ENCODE assay signal across 12 mouse cellular contexts in genomic region chrX:134925058-134925457, GRCm38 (mm10). TPM values are rescaled to one million over a fixed set of nuclear protein-coding genes. Genes with fewer than 3 reads are reported as not detected.
DNase-seq lines count a peak whose midpoint lies in the region; ATAC-seq and TF ChIP-seq lines count a peak whose summit lies in the region.
"Had no signal": no experiment of that assay in that cellular context is flagged by ENCODE, and none has a peak within 500 bp of the region (broad histone marks: within the 10 kb centered on the region; RNA-seq: fewer than 3 reads in every experiment).

No protein-coding gene starts in this region.

- TF ChIP-seq CTCF in liver, embryonic 14.5 days (IDR thresholded peaks at IDR 0.05; ENCODE audit: low read depth): peak; percentile 51

- no peak overlapping the region for H3K4me2 ChIP-seq in kidney, embryonic 14.5 days (replicated peaks; ENCODE audit: low read depth, low read length)
- no peak overlapping the region for H3K4me2 ChIP-seq in liver, embryonic 14.5 days (ENCODE audit: low read depth)
- H3K4me2 ChIP-seq: limb, embryonic 12.5 days had no signal

- no peak for ATAC-seq in kidney, embryonic 14.5 days (ENCODE audit: low FRiP score, low TSS enrichment)
- ATAC-seq in erythroblast, adult 5-6 weeks (replicated peaks; ENCODE audit: low FRiP score, poor library complexity, severe bottlenecking): peak; percentile 89
- no peak for ATAC-seq in liver, embryonic 14.5 days (ENCODE audit: insufficient read depth)

- no peaks in the 10 kb centered on the region for H3K36me3 ChIP-seq in kidney, embryonic 14.5 days (ENCODE audit: control insufficient read depth, insufficient read depth, low read length)
- H3K36me3 ChIP-seq in liver, embryonic 14.5 days (replicated peaks; ENCODE audit: control insufficient read depth, insufficient read depth, low read depth): no peaks in the 10 kb centered on the region
- H3K36me3 ChIP-seq: limb, embryonic 12.5 days had no signal

- no peak overlapping the region for H3K9ac ChIP-seq in kidney, embryonic 14.5 days (ENCODE audit: low read depth, low read length)
- H3K9ac ChIP-seq in liver, embryonic 14.5 days (replicated peaks): no peak overlapping the region
- H3K9ac ChIP-seq: limb, embryonic 12.5 days had no signal

- no peak overlapping the region for H3K27ac ChIP-seq in kidney, embryonic 14.5 days (ENCODE audit: low read depth, low read length)
- H3K27ac ChIP-seq in liver, embryonic 14.5 days: no peak overlapping the region
- H3K27ac ChIP-seq: limb, embryonic 12.5 days had no signal

- no peaks in the 10 kb centered on the region for H3K9me3 ChIP-seq in kidney, embryonic 14.5 days (ENCODE audit: control insufficient read depth, low read length)
- no peaks in the 10 kb centered on the region for H3K9me3 ChIP-seq in liver, embryonic 14.5 days (ENCODE audit: control insufficient read depth, low read length)
- H3K9me3 ChIP-seq: limb, embryonic 12.5 days had no signal

- DNase-seq in adrenal gland, adult 2 months: peak; percentile 6
- no peak for DNase-seq in adrenal gland, adult 8-10 months
- DNase-seq in kidney, adult 9 months: peak; percentile 42
- DNase-seq in MEL-GATA-1-ER (ENCODE audit: extremely low read depth, low read depth): peak; percentile 23
- DNase-seq in liver, embryonic 14.5 days (ENCODE audit: low read depth in 3 of 3, low spot score in 3 of 3): peak; percentile 17 to 29 (median 19)
- DNase-seq in thymus, postnatal 4 days: peak; percentile 44

- no peaks in the 10 kb centered on the region for H3K4me1 ChIP-seq in kidney, embryonic 14.5 days (ENCODE audit: control insufficient read depth, insufficient read depth, low read length)
- H3K4me1 ChIP-seq in liver, embryonic 14.5 days (replicated peaks; ENCODE audit: control insufficient read depth in 2 of 2, insufficient read depth in 2 of 2, low read length in 1 of 2): no peaks in the 10 kb centered on the region
- H3K4me1 ChIP-seq: limb, embryonic 12.5 days had no signal

- no peak overlapping the region for H3K4me3 ChIP-seq in kidney, embryonic 14.5 days (ENCODE audit: low read length)
- H3K4me3 ChIP-seq in liver, embryonic 14.5 days (ENCODE audit: insufficient read depth in 1 of 2, low read depth in 2 of 2, low read length in 2 of 2): no peak overlapping the region
- H3K4me3 ChIP-seq: erythroblast, embryonic 14.5 days; limb, embryonic 12.5 days had no signal

- no peak for TF ChIP-seq EP300 in liver, embryonic 14.5 days (IDR thresholded peaks at IDR 0.05; ENCODE audit: low read depth)

- peaks cover 3% of the 10 kb centered on the region; the same call in 1 of the 2 replicates for H3K27me3 ChIP-seq in kidney, embryonic 14.5 days (ENCODE audit: control insufficient read depth, insufficient read depth, low read length)
- no peaks in the 10 kb centered on the region for H3K27me3 ChIP-seq in liver, embryonic 14.5 days (ENCODE audit: control insufficient read depth, insufficient read depth, low read length)
- H3K27me3 ChIP-seq: limb, embryonic 12.5 days had no signal

RNA-seq across cellular contexts. Expression of gene Nxf2, which starts 39.5 kb away (rescaled TPM):
- not detected for total RNA-seq in adrenal gland, adult 2 months (2021)
- polyA plus RNA-seq in adrenal gland, adult 2 months (2012; rRNA removed): not detected in 2 replicates
- total RNA-seq in adrenal gland, adult 8-10 months (2022): under 1 TPM in 2 of 4 experiments, not detected in 2; 0.11 to 0.25 TPM
- polyA plus RNA-seq in kidney, embryonic 14.5 days (2014; fragmentation: Nextera tagmentation; extraction: Ambion mirVana): 0.64 and 0.84 TPM in 2 replicates
- 1.0 TPM in 1 of 2 replicates, not detected in the other for total RNA-seq in erythroblast, adult 5-6 weeks (2015; ENCODE audit: low replicate concordance)
- total RNA-seq in erythroblast, adult 5-6 weeks (2017; ENCODE audit: low replicate concordance): not detected in 2 replicates
- 0.09 and 0.10 TPM in 2 replicates for polyA plus RNA-seq in liver, embryonic 14.5 days (2012; rRNA removed)
- 0.14 and 0.33 TPM in 2 replicates for polyA plus RNA-seq in liver, embryonic 14.5 days (2014; fragmentation: Nextera tagmentation; extraction: Ambion mirVana)
- polyA plus RNA-seq: C2C12; erythroblast, embryonic 14.5 days; small intestine, adult 2 months had no signal
